Mouse (Mus musculus): ENCODE results near the gene Emc6.

Emc6 gene

DNA sequence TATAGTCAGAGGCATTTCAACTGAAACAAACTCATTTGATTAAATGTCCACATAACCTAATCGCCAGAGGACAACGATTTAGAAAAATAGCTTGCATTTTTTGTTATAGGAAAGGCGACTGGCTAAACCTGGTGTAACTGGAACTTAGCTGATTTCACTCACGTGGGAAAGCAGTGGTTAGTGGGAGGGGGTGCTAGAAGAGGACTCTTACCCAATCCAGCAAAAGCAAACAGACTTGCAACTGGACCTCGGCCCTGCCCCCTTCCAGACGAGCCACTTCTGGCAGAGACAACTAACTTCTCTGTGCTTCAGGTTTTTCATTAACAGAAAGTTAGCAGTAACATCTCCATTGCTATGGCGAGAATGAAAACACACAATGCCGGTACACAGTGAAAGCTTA, 1.2 kb downstream of the Emc6 start:
- no peak for DNase-seq

DNA sequence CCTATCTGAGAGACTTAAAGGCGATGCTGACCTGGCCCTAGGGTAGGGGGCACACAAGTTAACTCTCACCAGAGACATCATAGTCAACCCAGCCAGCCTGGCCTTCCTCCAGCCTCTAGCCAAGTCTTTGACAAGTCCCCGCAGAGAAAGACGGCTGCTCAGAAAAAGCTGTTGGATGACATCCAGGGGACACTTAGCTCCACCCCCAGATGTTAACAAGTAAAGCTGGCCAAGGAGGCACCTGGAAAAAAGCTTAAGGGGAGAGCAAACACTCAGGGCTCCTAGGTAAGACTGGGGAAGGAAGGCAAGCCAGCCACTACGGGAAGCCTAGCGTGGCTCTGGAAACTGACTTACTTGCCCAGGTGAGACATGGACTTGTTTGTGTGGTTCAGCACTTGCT, 4.7 kb downstream of the Emc6 start:
- DNase-seq: no peak

DNA sequence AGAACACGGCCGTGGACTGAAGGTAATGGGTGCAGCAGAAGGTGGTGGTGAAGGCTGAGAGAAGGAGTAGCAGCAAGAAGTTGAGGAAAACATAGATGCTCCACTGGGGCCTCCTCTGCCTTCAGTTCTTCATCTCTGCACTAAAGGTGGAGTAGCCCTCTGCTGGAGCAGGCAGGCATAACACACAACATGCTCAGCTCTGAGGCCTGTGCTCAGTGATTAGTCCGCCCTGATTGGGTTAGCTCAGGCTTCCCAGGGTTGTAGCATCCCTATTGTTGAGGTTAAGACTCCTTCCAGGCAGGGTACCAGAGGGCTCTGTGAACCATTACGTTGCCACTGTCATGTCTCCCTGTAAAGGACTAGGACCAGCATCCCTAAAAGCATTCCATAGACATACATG, 7.6 kb downstream of the Emc6 start:
- peak; percentile 60 to 63 for DNase-seq

DNA sequence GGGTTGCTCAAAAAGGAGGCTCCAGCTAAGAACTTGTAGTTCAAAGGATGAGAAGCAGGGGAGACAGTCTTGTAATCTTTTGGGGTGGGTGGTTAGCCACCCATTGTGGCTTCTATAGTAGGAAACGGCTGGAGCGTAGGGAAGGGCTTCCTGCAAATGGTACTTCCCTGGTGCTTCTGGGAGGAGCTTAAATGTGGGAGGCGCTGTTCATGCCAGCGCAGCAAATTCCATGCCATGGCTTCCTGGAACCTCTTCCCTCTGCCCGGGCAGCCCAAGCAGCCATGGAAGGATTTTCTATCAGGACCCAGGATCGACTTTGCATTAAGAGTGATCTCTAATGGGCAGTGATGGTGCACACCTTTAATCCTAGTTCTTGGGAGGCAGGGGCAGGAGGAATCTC, 8.3 kb downstream of the Emc6 start:
- no peak for DNase-seq

DNA sequence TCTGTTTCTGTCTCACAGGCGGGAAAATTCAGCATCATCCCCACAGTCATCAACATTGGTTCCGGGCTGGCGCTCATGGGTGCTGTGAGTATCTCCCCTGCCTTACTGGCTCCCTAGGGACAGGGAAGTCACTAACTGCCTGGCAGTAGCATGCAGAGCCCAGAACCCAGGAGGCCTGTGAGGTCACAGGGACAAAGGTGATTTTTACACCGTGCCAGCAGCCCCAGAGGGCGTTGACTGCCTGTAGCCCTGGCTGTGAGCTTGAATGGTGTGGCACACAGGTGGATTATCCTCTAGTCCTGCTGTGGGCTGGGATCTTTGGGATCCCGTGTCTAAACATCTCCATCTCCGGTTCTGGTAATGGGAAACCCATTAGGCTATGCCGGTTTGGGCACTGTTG, 8.8 kb downstream of the Emc6 start:
- DNase-seq: no peak

DNA sequence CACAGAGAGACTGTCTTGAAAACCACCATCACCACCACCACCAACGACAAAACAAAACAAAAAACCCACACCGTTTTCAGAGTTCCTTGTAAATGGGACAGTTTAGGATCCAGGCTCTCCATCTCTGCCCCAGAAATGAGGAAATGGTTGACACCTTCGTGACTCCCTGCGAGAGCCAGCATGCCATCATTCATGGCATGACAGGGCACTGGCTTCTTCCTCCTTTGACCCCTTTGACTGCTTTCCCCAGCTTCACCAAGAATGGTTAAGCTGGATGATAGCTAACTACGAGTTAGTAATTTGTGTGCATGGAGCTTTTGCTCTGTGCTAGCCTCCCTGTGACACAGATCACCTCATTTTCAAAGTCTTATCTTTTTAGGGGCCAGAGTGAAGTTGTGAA, 14.6 kb downstream of the Emc6 start:
- DNase-seq: no peak

DNA sequence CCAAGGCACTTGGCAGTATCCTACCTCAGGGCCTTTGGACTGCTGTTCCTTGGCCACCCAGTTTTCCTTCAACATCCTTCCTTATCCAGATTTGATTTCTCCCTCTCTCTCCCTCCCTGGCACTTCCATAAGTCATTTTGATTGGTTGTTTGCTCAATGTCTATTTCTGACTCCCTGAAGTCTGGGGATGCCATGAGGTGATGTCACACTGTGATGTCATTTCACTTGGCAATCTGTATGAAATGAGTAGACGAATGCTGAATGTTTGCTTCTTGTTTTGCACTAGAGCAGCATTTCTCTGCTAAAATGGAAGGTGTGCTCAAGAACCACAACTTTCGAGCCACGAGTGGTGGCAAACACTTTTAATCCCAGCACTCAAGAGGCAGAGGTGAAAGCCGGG, 15.2 kb downstream of the Emc6 start:
- DNase-seq: no peak

DNA sequence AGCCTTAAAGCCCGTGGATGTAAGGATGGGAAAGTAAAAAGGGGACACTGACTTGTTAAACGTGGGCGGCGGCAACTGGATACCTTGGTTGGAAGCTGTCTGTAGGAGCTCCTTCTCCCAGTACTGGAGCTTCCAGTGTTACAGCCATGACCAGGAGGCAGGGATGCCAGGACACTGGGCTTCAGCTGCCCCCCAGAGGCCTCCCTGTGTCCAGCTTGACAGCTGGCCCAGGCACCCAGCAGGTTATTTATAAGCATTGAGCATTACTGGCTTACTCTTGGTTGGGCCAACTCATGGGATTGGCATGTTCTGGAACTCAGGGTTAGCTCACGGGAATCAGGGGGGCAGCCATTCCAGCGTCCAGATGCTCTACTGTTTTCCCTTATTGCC, 16.0 kb downstream of the Emc6 start:
- no peak for DNase-seq

DNA sequence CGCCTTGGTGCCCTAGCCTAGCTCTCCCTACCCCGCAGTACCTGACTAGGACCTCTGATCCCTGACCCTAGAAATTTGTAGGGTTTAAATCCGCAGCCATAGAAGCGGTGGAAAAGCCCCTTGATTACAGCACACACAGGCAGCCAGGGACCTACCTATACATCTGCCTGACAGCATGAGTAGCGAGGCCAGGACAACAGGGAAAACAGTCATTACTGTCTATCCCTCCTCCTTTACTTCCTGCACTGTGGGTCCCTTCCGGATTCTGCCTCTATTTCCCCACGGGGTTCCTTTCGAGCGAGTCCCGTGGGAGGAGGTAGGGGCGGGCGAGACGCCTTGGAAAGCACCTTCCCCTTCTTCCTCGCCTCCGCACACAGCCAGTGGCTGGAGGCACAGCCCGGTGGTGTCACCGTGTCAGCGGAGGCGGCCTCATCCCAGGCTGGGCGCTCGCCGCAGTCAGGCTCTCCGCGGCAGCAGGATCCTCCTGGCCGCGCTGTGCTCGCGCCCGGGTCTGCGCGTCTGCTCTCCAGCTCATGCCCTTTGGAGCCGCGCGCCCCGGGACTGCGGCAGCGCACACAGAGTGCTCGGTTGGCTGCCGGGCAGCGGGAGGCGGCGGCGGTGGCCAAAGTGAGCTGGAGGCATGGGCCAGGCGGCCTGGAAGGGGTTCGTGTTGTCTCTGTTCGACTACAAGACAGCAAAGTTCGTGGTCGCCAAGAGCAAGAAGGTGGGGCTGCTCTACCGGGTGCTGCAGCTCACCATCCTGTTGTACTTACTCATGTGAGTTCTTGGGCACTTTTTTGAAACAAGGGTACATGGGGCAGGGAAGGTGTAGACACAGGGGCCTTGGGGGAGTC, 16.7 kb downstream of the Emc6 start, which contains the start of gene P2rx5:
TSS of gene P2rx5 (plus strand) at position 465 of the 854 bp plus-strand sequence.
- no peak for DNase-seq

DNA sequence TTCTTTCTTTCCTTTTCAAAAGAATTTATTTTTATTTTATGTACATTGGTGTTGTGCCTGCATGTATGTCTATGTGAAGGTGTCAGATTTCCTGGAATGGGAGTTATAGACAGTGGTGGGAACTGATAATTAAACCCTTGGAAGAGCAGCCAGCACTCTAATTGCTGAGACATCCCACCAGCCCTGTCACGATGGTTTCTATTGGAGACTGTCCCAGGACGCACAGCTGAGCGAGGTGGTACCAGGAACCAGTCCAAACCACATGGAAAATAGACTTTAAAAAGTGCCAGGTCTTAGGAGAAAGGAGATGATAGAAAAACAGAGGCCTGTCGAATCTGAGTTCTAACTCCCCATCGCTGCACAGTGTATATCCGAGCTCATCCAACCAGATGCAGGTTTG, 21.8 kb downstream of the Emc6 start:
- DNase-seq: no peak

DNA sequence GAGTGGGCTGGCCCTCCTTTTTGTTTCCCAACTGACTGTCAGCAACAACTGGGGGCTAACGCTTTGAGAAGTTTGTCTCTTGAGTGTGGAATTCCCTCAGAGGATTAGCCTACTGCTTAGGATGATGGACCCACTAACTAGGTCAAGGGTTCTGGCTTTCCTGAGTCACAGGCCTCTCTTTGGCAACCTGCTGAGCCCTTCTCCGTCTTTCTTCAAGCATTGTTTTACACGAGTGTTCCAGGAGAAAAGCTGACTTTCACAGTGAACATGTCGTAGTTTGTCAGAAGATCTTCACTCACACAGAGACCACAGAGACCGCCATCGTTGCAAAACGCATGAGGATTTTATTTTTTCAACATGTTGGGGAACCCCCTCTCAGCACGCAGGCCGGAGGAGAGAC, 28.6 kb downstream of the Emc6 start:
- no peak for DNase-seq

DNA sequence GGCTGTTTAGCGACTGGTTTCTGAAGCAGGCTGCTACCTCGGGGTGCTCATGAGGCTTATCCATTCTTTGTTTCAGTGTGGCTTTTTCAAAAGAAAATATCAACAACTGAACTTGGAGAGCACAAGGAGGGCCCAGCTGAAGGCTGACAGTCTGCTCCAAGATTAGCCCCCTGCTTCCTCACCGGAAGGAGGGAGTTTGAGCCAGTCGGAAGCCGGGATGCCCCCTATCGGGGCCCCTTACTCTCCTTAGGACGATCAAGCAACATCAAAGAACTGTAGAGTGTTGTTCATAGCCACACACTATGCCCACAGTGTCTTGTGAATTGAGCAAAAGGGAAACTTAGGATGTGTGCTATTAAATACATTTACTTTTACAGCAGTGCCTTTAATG, 29.9 kb downstream of the Emc6 start:
- DNase-seq: no peak

DNA sequence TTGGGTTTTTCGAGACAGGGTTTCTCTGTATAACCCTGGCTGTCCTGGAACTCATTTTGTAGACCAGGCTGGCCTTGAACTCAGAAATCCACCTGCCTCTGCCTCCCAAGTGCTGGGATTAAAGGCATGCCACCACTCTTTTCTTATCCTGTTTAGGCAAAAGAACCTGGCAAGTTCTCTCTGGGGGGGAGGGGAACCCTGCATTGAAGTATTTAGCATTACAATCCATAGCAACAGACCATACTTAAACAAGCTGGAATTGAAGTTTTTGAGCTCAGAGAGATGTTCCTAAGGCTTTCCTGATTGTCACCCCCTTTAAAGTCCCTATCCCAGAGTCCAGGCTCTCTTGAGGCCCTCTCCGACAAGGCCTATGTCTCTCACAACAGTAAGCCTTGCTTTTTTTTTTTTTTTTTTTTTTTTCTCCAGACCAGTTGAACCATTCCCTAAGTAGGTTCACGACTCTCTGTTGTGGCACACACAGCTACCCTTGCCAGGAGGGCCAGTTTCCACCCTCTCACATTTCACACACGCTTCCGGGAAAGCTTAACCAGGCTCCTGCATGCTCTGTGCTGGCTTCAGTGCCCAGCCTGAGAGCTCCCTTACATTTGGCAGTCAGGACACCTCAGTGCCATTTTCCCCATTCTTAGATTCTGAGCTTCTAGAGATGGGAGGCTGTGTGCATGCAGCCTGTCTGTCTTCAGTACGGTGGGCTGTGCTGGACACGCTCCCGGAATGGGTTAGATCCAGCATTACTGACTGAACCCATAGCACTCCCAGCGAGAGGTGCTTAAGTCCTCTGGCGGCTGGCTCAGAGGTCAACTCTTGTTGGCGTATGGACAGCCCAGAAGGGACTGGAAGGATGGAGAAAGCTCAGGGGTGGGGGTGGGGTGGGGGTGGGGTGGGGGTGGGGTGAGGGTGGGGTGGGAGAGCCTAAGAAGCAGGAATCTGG, 30.5 kb downstream of the Emc6 start:
- DNase-seq: no peak

DNA sequence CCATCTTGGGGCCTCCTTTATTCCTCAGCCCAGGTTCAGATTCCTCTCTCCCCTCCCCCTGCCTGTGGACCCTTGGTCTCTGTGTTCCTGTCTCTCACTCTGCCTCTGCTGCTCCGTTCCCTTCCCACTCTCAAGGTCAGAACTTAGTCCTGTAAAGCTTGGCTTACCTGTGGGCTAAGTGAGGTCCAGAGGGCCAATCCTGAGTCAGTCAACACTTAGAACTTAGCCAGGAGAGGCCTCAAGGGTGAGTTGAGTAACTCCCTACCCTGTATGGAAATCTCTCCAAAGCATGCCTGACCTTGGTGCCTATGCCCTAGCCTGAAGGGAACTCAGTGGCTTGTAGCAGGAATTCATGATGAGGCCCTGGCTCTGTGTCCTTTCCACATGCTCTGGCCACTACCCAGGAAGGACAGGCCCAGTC, 32.6 kb downstream of the Emc6 start:
- no peak for DNase-seq

DNA sequence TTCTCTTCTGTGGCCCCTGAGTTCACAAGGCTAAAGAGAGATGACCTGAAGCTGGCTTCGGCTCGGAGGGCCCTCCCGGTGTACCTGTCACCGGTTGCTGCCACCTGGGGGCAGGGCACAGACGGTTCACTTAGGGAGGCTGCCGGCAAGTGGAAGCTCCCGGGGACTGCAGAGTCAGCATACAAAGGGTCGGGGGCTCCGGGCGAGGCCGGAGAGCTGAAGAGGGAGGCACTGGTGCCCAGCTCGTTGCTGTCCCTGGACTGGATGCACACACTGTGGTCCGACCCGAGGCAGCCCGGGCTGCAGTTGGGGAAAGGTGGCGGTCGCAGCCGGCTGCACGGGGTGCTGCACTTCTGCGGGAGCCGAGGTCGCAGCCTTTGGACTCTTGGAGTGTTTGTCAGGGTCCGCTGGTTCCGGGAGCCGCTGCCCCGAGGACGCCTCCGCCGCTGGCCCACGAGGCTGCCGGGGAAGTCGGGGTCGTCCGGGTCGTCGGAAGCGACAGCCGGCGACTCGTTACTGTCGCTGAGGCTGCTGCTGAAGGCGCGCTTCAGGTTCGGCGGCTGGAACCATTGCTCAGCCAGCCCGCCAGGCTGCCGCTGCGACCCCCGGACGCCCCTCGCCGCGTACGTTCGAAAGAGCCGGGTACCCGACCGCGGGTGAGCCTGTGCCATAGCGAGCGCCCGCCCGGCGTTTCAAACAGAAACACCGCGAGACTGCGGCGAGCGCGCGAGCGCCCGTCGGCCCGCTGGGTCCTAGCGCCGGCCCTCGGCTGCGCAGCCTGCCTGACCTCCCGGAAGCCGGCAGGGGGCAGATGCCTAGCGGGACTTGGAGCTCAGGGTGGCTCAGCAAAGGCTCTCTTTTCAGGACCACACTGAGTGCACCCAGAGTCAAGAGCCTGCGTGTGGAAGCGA, 39.0 kb downstream of the Emc6 start, which contains the start of gene Haspin:
TSS of gene Haspin (minus strand) at position 704 of the 911 bp plus-strand sequence.
- DNase-seq: peak; percentile 95

DNA sequence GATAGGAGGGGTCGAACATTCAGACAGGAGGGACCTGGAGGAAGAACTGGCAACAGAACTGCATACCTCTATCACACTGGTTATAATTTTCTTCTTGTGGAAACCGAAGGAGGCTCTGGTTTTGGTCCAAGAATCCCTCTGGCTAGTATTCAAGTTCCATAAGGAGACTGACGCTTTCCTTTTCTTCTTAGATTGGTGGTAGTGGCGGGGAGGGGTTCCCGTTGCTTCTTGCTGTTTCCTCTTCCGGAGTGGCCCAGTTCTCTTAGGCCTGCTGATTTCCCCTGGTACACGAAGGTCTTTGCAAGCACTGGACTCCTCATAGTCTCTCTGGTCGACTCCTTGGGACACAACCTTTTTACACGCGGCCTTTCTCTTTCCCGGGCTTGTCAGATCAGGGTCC, 39.7 kb downstream of the Emc6 start:
- no peak for DNase-seq

DNA sequence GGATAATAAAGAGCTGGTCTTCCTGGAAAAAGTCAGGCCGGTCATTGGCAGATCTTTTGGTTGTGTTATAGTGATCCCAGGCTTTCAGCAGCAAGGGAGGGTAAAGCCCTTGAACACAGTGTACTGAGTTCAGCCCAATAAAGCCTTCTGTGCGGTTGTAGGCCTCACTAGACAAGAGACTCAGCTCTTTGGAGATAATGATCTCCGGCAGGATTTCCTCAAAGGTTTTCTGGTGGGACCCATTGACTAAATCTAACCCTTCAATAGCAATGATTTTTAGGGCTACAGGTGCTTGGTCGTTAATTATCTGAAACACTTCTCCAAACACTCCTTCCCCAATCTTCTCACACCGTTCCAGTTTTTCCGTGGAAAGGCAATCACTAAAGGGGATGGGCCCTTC, 40.2 kb downstream of the Emc6 start:
- DNase-seq: no peak

DNA sequence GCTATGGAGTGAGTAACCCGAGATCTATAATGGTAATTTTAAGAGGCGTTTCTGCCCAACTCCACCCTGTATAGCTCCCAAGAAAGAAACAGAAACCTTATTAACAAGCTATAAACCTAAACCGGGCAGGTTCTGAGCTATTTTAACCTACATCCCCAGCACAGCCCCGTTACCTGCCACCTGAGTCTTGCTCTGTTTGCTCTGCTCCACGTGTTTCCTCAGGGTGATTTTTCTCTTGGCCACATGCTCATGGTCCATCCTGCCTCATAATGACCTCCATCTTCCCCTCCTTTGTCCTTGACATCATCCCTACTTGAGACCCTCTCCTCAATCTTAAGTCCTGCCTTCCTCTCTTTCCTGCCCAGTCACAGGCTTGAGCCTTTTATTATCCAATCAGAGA, 42.6 kb downstream of the Emc6 start:
- DNase-seq: no peak

DNA sequence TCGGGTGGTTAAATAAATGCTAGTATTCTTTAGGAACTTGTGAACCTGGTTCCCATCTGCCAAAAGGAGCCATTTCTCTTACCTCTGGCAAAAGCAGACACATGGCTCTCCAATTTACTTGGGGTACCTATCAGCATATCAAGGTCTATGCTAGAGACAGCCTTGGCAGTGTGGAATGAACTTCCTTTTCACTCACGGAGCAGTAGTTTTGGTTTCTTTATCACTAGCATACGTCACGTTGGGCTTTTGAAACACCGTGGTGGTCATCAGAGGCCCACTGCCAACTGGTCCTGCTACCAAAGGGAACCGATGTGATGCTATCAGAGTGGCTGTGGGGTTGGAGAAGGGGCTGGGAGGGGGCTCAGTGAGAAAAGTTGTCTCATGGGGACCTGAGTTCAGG, 43.8 kb downstream of the Emc6 start:
- DNase-seq: no peak

DNA sequence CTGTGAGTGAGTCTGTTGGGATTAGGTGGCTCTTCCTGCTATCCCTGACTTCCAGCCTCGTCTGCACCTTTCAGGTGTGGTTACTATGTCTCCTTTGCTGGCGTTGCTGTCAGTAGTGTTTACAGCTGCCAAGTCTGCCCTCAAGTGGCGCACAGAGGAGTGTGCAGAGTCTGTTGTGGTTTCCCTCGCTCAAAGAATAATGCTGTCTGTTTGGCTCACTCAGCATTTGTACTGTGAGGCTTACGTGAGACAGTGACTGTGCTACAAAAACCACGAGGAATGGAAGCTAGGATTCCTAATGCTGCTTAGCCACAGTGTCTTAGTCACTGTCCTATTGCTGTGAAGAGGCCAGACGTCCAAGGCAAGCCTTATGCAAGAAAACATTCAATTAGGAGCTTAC, 45.8 kb downstream of the Emc6 start:
- peak; percentile 20 to 22 for DNase-seq

DNA sequence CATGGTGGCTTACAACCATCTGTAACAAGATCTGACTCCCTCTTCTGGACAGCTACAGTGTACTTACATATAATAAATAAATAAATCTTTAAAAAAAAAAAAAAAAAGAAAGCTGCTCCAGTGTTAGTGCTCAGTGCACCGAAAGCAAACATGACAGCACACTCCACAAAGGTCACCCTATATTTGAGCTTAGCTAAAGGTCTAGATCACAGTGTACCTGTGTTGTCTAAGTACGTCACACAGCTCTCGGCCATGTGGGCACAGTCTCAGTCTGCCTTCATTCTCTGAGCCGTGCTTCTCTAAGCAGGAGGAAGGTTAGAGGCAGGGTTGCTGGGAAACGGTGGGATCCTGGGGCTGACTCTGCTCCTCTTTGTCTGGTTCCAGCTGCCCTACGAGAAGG, 50.3 kb downstream of the Emc6 start:
- no peak for DNase-seq

Measured in B cell, adult 2 months (primary cell).